Mouse (Mus musculus) gastrocnemius, adult 8-10 months (tissue): Measurements from ENCODE around the gene Ttc12. TPM values are rescaled to one million over a fixed set of nuclear protein-coding genes. Genes with fewer than 3 reads are reported as not detected.

Source experiments
- DNase-seq, 2 experiments: peaks; one replicate each; pipeline ENCODE4 v3.0.0; 2022; ENCODE audit warnings: low spot score in 2 of 2
- total RNA-seq, 4 experiments: library from RNA; stranded (reverse); gene quantifications; 2 replicates each; pipeline ENCODE4 v1.2.4; 2022

The Ttc12 gene
- total RNA-seq, 4 experiments from 2014 or later = 0.82 to 1.0 (median 0.91) TPM

GRCm38 (mm10) chr9:49392242-49392641 lies 93.8 kb downstream of the Ttc12 start:
- no peak for DNase-seq

Other genes with a start within 250 kb of the Ttc12 start
- not detected for gene Gm4894, start 235.7 kb downstream of the Ttc12 start, total RNA-seq
- not detected for gene Drd2, start 145.6 kb downstream of the Ttc12 start, total RNA-seq
- gene Ankk1, start 59.2 kb downstream of the Ttc12 start, total RNA-seq = not detected